Comparison of ENCODE assay signal across 8 mouse cellular contexts in the genomic region with DNA sequence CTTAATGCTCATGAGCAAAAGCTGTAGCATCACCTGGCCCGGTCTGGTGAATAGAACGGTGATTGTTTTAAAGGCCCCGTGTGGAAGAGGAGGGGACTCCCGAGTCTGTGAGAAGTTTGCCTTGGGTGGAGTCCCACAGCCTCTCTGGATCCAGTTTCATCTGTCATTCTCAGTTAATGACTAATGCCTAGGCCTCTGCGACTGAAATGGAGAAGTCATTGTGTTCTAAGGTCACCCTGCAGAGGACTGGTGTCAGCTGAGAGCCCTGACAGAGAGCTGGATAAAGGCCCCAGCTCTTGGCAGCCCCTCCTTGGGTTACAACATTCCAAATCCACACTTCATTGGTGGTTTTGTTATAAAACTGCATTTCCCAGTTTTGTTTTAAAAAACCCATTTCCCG. TPM values are rescaled to one million over a fixed set of nuclear protein-coding genes. Genes with fewer than 3 reads are reported as not detected.
DNase-seq lines count a peak whose midpoint lies in the region; ATAC-seq and TF ChIP-seq lines count a peak whose summit lies in the region.

No protein-coding gene starts in this region.

- peak; percentile 46; the same call in 1 of the 2 replicates for ATAC-seq in kidney, embryonic 14.5 days (ENCODE audit: low FRiP score, low TSS enrichment)
- ATAC-seq in heart, postnatal 0 days (ENCODE audit: insufficient read depth, low read depth), result peak; percentile 87
- no peak for ATAC-seq in midbrain, embryonic 16.5 days

- no peak overlapping the region for H3K9ac ChIP-seq in kidney, embryonic 14.5 days (ENCODE audit: low read depth, low read length)
- no peak overlapping the region for H3K9ac ChIP-seq in heart, postnatal 0 days (replicated peaks; ENCODE audit: low read depth, low read length)
- H3K9ac ChIP-seq in midbrain, embryonic 16.5 days (ENCODE audit: low read depth, low read length), result no peak overlapping the region

- no peak overlapping the region for H3K4me3 ChIP-seq in kidney, embryonic 14.5 days (ENCODE audit: low read length)
- no peak overlapping the region for H3K4me3 ChIP-seq in heart, postnatal 0 days (ENCODE audit: low read depth, low read length)
- no peak overlapping the region for H3K4me3 ChIP-seq in midbrain, embryonic 16.5 days (ENCODE audit: low read depth, low read length)

- 47% methylated on average over 6 of the region's 6 CpGs for WGBS in kidney, embryonic 14.5 days
- 24% methylated on average over 6 of the region's 6 CpGs for WGBS in heart, postnatal 0 days
- WGBS in midbrain, embryonic 16.5 days, result 83% methylated on average over 6 of the region's 6 CpGs

- no peak overlapping the region for H3K4me2 ChIP-seq in kidney, embryonic 14.5 days (replicated peaks; ENCODE audit: low read depth, low read length)
- no peak overlapping the region for H3K4me2 ChIP-seq in heart, postnatal 0 days (ENCODE audit: low read depth, low read length)
- H3K4me2 ChIP-seq in midbrain, embryonic 16.5 days (ENCODE audit: low read length), result no peak overlapping the region

- H3K36me3 ChIP-seq in kidney, embryonic 14.5 days (ENCODE audit: control insufficient read depth, insufficient read depth, low read length), result peaks cover 14% of the 10 kb centered on the region
- H3K36me3 ChIP-seq in heart, postnatal 0 days (replicated peaks; ENCODE audit: control insufficient read depth, insufficient read depth, low read length), result peaks cover 17% of the 10 kb centered on the region
- H3K36me3 ChIP-seq in midbrain, embryonic 16.5 days (ENCODE audit: control insufficient read depth, insufficient read depth, low read length), result no peaks in the 10 kb centered on the region

- 0 out of 2 replicates have a peak, but pooled peaks cover 3% of the 10 kb centered on the region for H3K4me1 ChIP-seq in kidney, embryonic 14.5 days (ENCODE audit: control insufficient read depth, insufficient read depth, low read length)
- peaks cover 4% of the 10 kb centered on the region; the same call in 1 of the 2 replicates for H3K4me1 ChIP-seq in heart, postnatal 0 days (ENCODE audit: control insufficient read depth, insufficient read depth)
- no peaks in the 10 kb centered on the region for H3K4me1 ChIP-seq in midbrain, embryonic 16.5 days (ENCODE audit: control insufficient read depth, insufficient read depth, low read length)

- no peak for TF ChIP-seq CTCF in heart, postnatal 0 days (IDR thresholded peaks at IDR 0.05; ENCODE audit: low read depth)

- H3K9me3 ChIP-seq in kidney, embryonic 14.5 days (ENCODE audit: control insufficient read depth, low read length), result no peaks in the 10 kb centered on the region
- no peaks in the 10 kb centered on the region for H3K9me3 ChIP-seq in heart, postnatal 0 days (replicated peaks; ENCODE audit: control insufficient read depth, low read length)
- H3K9me3 ChIP-seq in midbrain, embryonic 16.5 days (replicated peaks; ENCODE audit: control insufficient read depth, low read length, poor library complexity, severe bottlenecking), result no peaks in the 10 kb centered on the region

- no peak overlapping the region for H3K27ac ChIP-seq in kidney, embryonic 14.5 days (ENCODE audit: low read depth, low read length)
- H3K27ac ChIP-seq in heart, postnatal 0 days (ENCODE audit: low read depth), result peak overlapping the region; percentile 70
- H3K27ac ChIP-seq in midbrain, embryonic 16.5 days (ENCODE audit: low read length), result no peak overlapping the region

- H3K27me3 ChIP-seq in kidney, embryonic 14.5 days (ENCODE audit: control insufficient read depth, insufficient read depth, low read length), result no peaks in the 10 kb centered on the region
- H3K27me3 ChIP-seq in heart, postnatal 0 days (ENCODE audit: control insufficient read depth, insufficient read depth, low read length), result no peaks in the 10 kb centered on the region
- no peaks in the 10 kb centered on the region for H3K27me3 ChIP-seq in midbrain, embryonic 16.5 days (ENCODE audit: control insufficient read depth, insufficient read depth, low read depth, low read length)

- TF ChIP-seq EP300 in heart, postnatal 0 days (IDR thresholded peaks at IDR 0.05; ENCODE audit: low read depth), result no peak

- no peak for DNase-seq in kidney, adult 11 months
- DNase-seq in adrenal gland, postnatal 36 days, result peak; percentile 57 to 64
- DNase-seq in heart, postnatal 0 days (ENCODE audit: low spot score), result peak; percentile 65
- DNase-seq in monocyte, adult 2 months (ENCODE audit: low read depth in 1 of 2, low spot score in 2 of 2), result peak; percentile 56 to 61
- no peak for DNase-seq in testis, postnatal 10 days (ENCODE audit: low spot score)
- DNase-seq in layer of hippocampus, adult 8-10 months (ENCODE audit: low spot score in 2 of 2), result no peak

RNA-seq across cellular contexts. Expression of a gene that starts 10.1 kb away (rescaled TPM):
- 20.7 and 32.6 TPM in 2 replicates for polyA plus RNA-seq in kidney, embryonic 14.5 days (2014; fragmentation: Nextera tagmentation; extraction: Ambion mirVana)
- total RNA-seq in adrenal gland, postnatal 36 days (2021), result 10 to 100 TPM; 70.7 to 75.3 TPM
- total RNA-seq in heart, postnatal 0 days (2014; rRNA removed; ENCODE audit: low replicate concordance), result 65.2 and 70.0 TPM in 2 replicates
- 41.4 and 44.1 TPM in 2 replicates for polyA plus RNA-seq in heart, postnatal 0 days (2015; fragmentation: Nextera tagmentation; extraction: Ambion mirVana)
- 86.1 and 93.6 TPM in 2 replicates for polyA plus RNA-seq in midbrain, embryonic 16.5 days (2015; fragmentation: Nextera tagmentation; extraction: Ambion mirVana)
- 100 to 1,000 TPM; 125 to 142 (median 126) TPM for total RNA-seq in layer of hippocampus, adult 8-10 months (2022)

RNA-seq across cellular contexts. Expression of a gene that starts 26.4 kb away (rescaled TPM):
- 75.3 and 101 TPM in 2 replicates for polyA plus RNA-seq in kidney, embryonic 14.5 days (2014; fragmentation: Nextera tagmentation; extraction: Ambion mirVana)
- total RNA-seq in adrenal gland, postnatal 36 days (2021), result 10 to 100 TPM; 37.1 to 44.4 TPM
- 11.8 and 30.8 TPM in 2 replicates for total RNA-seq in heart, postnatal 0 days (2014; rRNA removed; ENCODE audit: low replicate concordance)
- polyA plus RNA-seq in heart, postnatal 0 days (2015; fragmentation: Nextera tagmentation; extraction: Ambion mirVana), result 31.3 and 31.8 TPM in 2 replicates
- polyA plus RNA-seq in midbrain, embryonic 16.5 days (2015; fragmentation: Nextera tagmentation; extraction: Ambion mirVana), result 70.5 and 76.7 TPM in 2 replicates
- total RNA-seq in layer of hippocampus, adult 8-10 months (2022), result 10 to 100 TPM; 41.5 to 54.4 (median 50.4) TPM

RNA-seq across cellular contexts. Expression of a gene that starts 54.7 kb away (rescaled TPM):
- polyA plus RNA-seq in kidney, embryonic 14.5 days (2014; fragmentation: Nextera tagmentation; extraction: Ambion mirVana), result 128 and 153 TPM in 2 replicates
- 10 to 100 TPM; 65.6 to 81.8 TPM for total RNA-seq in adrenal gland, postnatal 36 days (2021)
- 19.5 and 19.9 TPM in 2 replicates for total RNA-seq in heart, postnatal 0 days (2014; rRNA removed; ENCODE audit: low replicate concordance)
- polyA plus RNA-seq in heart, postnatal 0 days (2015; fragmentation: Nextera tagmentation; extraction: Ambion mirVana), result 72.7 and 76.5 TPM in 2 replicates
- 124 and 134 TPM in 2 replicates for polyA plus RNA-seq in midbrain, embryonic 16.5 days (2015; fragmentation: Nextera tagmentation; extraction: Ambion mirVana)
- 100 to 1,000 TPM in 3 of 4 experiments, 10 to 100 TPM in 1; 90.7 to 107 (median 103) TPM for total RNA-seq in layer of hippocampus, adult 8-10 months (2022)

RNA-seq across cellular contexts. Expression of a gene that starts 55.0 kb away (rescaled TPM):
- 33.7 and 35.9 TPM in 2 replicates for polyA plus RNA-seq in kidney, embryonic 14.5 days (2014; fragmentation: Nextera tagmentation; extraction: Ambion mirVana)
- 1 to 10 TPM; 1.4 to 4.0 TPM for total RNA-seq in adrenal gland, postnatal 36 days (2021)
- 15.6 and 17.5 TPM in 2 replicates for total RNA-seq in heart, postnatal 0 days (2014; rRNA removed; ENCODE audit: low replicate concordance)
- 3.8 and 3.9 TPM in 2 replicates for polyA plus RNA-seq in heart, postnatal 0 days (2015; fragmentation: Nextera tagmentation; extraction: Ambion mirVana)
- 2.8 and 3.1 TPM in 2 replicates for polyA plus RNA-seq in midbrain, embryonic 16.5 days (2015; fragmentation: Nextera tagmentation; extraction: Ambion mirVana)
- total RNA-seq in layer of hippocampus, adult 8-10 months (2022), result 1 to 10 TPM in 3 of 4 experiments, under 1 TPM in 1; 0.99 to 2.9 (median 2.0) TPM

Comparison
In these comparisons a context has a peak if more than half of its experiments do, and no peak if none do; other contexts are left out.
1. DNase-seq: peak in adrenal gland, postnatal 36 days (2 of 2), heart, postnatal 0 days (single experiment) and monocyte, adult 2 months (2 of 2); none in kidney, adult 11 months (single experiment), testis, postnatal 10 days (single experiment) and layer of hippocampus, adult 8-10 months (0 of 2).